Comparison of ENCODE assay signal across 22 mouse cellular contexts in genomic region chr13:16465317-16465716, GRCm38 (mm10).
"Had no signal": no experiment of that assay in that cellular context is flagged by ENCODE, and none has a peak within 500 bp of the region (broad histone marks: within the 10 kb centered on the region; RNA-seq: fewer than 3 reads in every experiment).

No protein-coding gene starts in this region.

- H3K27ac ChIP-seq: kidney, embryonic 15.5 days; left cerebral cortex, adult 2 months; limb, embryonic 12.5 days; limb, embryonic 15.5 days; liver, embryonic 14.5 days; macrophage; stomach, embryonic 15.5 days had no signal

- DNase-seq: kidney, adult 11 months; kidney, adult 8-10 months; kidney, postnatal 10 days; kidney, postnatal 36 days; layer of hippocampus, postnatal 36 days; liver, postnatal 0 days; lung, embryonic 14.5 days; midbrain, embryonic 14.5 days; right cerebral cortex, adult 18-20 months; right cerebral cortex, postnatal 14 days; thymus, adult 18-20 months; thymus, postnatal 36 days had no signal

- H3K4me3 ChIP-seq: kidney, embryonic 15.5 days; left cerebral cortex, adult 2 months; limb, embryonic 12.5 days; limb, embryonic 15.5 days; stomach, embryonic 15.5 days had no signal

- ATAC-seq: liver, postnatal 0 days; lung, postnatal 0 days had no signal

- H3K36me3 ChIP-seq: kidney, embryonic 15.5 days; limb, embryonic 12.5 days; limb, embryonic 15.5 days; stomach, embryonic 15.5 days had no signal

- H3K4me2 ChIP-seq: kidney, embryonic 15.5 days; limb, embryonic 12.5 days; limb, embryonic 15.5 days; liver, embryonic 11.5 days; lung, embryonic 14.5 days; midbrain, embryonic 11.5 days; stomach, embryonic 15.5 days had no signal

- H3K9me3 ChIP-seq: kidney, embryonic 15.5 days; limb, embryonic 12.5 days; limb, embryonic 15.5 days; stomach, embryonic 15.5 days had no signal

- H3K27me3 ChIP-seq: kidney, embryonic 15.5 days; limb, embryonic 12.5 days; limb, embryonic 15.5 days; stomach, embryonic 15.5 days had no signal

- H3K9ac ChIP-seq: kidney, embryonic 15.5 days; limb, embryonic 12.5 days; limb, embryonic 15.5 days; liver, embryonic 14.5 days; liver, postnatal 0 days; lung, embryonic 14.5 days; stomach, embryonic 15.5 days had no signal

- H3K4me1 ChIP-seq: kidney, embryonic 15.5 days; limb, embryonic 12.5 days; limb, embryonic 15.5 days; stomach, embryonic 15.5 days had no signal
